Mouse (Mus musculus) mouse trophoblast stem cell (cell line): Measurements from ENCODE around the gene Txndc12.

ENCODE experiments used
- in situ Hi-C, 2 experiments: fragments of 300-500 bp; cut with MseI, MboI; formaldehyde crosslinking; loops; 2 replicates in 1 of 2; 3 replicates in 1 of 2; pipeline ENCODE4 v1.15.1; 2025

Gene Txndc12

GRCm38 (mm10) chr4:108845824-108846569, 11.6 kb downstream of the Txndc12 start:
- in situ Hi-C loops, result no loop called here

- in situ Hi-C loops, result no loop called here
Observed at GRCm38 (mm10) chr4:108847715-108848504, 13.5 kb downstream of the Txndc12 start, which contains the start of gene Kti12. TSS of gene Kti12 (plus strand) at chr4:108847785.

GRCm38 (mm10) chr4:108848505-108848848, 14.1 kb downstream of the Txndc12 start, which contains the start of gene A730015C16Rik:
TSS of gene A730015C16Rik (minus strand) at chr4:108848619.
- in situ Hi-C loops, result no loop called here

GRCm38 (mm10) chr4:108866806-108867205, 32.4 kb downstream of the Txndc12 start:
- in situ Hi-C loops, result no loop called here

- in situ Hi-C loops, result loop anchor here (5.0 kb wide), 1 partner anchor 107 kb away; no protein-coding TSS in a partner anchor
Observed at GRCm38 (mm10) chr4:108869730-108870374, 35.5 kb downstream of the Txndc12 start.

GRCm38 (mm10) chr4:108873746-108874145, 39.3 kb downstream of the Txndc12 start:
- in situ Hi-C loops, result loop anchor here (5.0 kb wide), 1 partner anchor 104 kb away; no protein-coding TSS in a partner anchor

GRCm38 (mm10) chr4:108877901-108878300, 43.5 kb downstream of the Txndc12 start:
- in situ Hi-C loops, result no loop called here

GRCm38 (mm10) chr4:108878963-108879822, 44.8 kb downstream of the Txndc12 start, which contains the start of gene Rab3b:
TSS of gene Rab3b (plus strand) at chr4:108879063.
- in situ Hi-C loops, result no loop called here

- in situ Hi-C loops, result no loop called here
Observed at GRCm38 (mm10) chr4:108883815-108884214, 49.4 kb downstream of the Txndc12 start.

- in situ Hi-C loops, result no loop called here
Observed at GRCm38 (mm10) chr4:108887456-108887855, 53.1 kb downstream of the Txndc12 start.

- in situ Hi-C loops, result no loop called here
Observed at GRCm38 (mm10) chr4:108890876-108891275, 56.5 kb downstream of the Txndc12 start.

- in situ Hi-C loops, result no loop called here
Observed at GRCm38 (mm10) chr4:108900421-108900820, 66.0 kb downstream of the Txndc12 start.

GRCm38 (mm10) chr4:108902886-108903285, 68.5 kb downstream of the Txndc12 start:
- in situ Hi-C loops, result no loop called here

- in situ Hi-C loops, result no loop called here
Observed at GRCm38 (mm10) chr4:108903346-108903745, 68.9 kb downstream of the Txndc12 start.

- in situ Hi-C loops, result no loop called here
Observed at GRCm38 (mm10) chr4:108904076-108904475, 69.7 kb downstream of the Txndc12 start.

- in situ Hi-C loops, result no loop called here
Observed at GRCm38 (mm10) chr4:108904790-108905189, 70.4 kb downstream of the Txndc12 start.

GRCm38 (mm10) chr4:108905859-108906258, 71.5 kb downstream of the Txndc12 start:
- in situ Hi-C loops, result no loop called here

- in situ Hi-C loops, result no loop called here
Observed at GRCm38 (mm10) chr4:108907475-108907874, 73.1 kb downstream of the Txndc12 start.

- in situ Hi-C loops, result no loop called here
Observed at GRCm38 (mm10) chr4:108909872-108910425, 75.5 kb downstream of the Txndc12 start.
